Mouse (Mus musculus): ENCODE measurements at regions not wholly inside any gene's neighbourhood (a gene's known extent, or its start where the extent isn't known, plus 50 kb on each side); places are given as distances from the start of the nearest gene placed in this dataset.

DNA sequence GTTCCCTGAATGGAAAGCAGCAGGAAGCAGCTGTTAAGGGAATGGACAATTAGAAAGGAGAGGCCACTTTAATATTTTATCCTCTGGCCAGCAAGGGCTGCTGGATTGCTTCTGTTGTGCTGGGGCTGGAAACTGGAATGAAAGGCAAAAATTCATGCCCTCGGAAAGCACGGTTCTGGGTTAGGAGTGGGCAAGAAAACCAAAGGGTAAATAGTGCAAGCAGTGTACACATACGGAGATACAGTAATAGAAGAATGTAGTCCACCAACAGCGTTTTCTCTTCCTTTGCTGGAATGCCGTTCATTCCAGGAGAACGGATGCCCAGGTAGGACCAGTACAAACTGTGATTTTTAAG lies 50.8 kb upstream of the Zfr start:
- no peak for DNase-seq

DNA sequence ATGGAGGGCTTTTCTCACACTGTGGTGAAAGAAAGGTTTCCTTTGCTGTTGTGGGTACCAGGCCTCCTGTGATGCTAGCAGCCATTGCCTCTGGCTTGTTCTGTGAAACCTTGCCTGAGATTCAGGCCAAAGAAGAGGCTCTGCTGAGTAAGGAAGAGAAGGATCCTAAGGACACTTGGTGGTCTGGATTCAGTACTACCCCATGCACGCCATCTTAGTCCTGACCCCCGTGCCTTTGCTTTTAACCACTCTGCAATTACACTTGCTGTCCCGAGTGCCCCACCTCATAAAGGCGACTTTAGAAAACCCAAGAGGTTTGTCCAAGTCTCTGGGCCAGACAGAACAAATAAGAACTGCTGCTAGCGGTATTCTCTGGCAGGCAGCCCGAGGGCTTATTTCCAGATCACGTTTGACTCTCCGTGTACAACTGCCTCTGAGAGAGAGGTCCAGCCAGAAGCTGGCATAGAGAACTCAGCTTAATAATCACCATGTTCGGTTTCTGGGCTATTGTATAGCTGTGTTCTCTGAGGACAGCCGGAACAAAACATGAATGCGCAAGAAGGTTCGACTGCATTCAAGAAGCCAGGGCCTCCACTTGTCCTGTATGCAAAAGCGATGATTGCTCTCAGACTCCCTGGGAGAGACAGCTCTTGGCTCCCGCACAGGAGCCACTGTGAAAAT lies 51.3 kb upstream of the Zfr start:
- DNase-seq = peak; percentile 58

DNA sequence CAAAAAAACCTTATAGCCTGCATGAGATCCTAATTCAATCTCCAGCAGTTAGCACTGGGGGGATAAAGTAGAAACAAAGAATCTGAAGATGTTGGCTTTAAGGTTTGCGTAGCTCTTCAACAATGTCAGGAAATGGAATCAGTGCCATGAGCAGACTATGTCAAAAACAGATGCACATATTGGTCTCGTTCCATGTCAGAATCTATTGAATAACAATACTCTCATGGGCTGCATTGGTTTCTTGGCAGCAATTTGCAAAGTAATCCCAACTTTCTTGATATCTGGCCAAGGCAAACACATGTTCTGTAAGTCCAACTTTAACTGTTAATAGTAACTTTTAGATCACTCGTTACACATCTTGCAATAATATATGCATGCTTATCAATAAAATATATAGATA lies 58.1 kb upstream of the Sub1 start:
- DNase-seq = no peak

- no peak for DNase-seq
Observed at GRCm38 (mm10) chr15:12053610-12054009, 56.8 kb upstream of the Sub1 start.

DNA sequence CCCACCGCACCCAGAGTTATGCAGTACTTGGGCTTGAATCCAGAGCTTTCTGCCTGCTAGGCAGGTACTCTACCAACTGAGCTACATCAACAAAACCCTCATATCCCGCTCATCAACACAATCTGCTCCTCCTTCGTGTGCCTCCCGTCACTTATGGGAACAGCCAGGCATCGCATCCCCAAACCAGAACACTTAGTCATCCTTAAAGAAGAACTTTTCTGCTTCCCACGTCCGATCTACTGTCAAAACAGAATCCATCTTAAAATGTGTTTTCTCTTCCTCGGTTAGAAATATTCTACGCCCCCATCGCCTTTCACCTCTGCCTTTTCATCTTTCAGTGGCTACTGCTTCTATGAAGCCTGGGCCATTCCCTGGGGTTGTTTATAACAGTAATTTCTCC lies 52.2 kb upstream of the Sub1 start:
- peak; percentile 65 for DNase-seq

- no peak for DNase-seq
Observed at GRCm38 (mm10) chr15:12048214-12048507, 51.4 kb upstream of the Sub1 start.

DNA sequence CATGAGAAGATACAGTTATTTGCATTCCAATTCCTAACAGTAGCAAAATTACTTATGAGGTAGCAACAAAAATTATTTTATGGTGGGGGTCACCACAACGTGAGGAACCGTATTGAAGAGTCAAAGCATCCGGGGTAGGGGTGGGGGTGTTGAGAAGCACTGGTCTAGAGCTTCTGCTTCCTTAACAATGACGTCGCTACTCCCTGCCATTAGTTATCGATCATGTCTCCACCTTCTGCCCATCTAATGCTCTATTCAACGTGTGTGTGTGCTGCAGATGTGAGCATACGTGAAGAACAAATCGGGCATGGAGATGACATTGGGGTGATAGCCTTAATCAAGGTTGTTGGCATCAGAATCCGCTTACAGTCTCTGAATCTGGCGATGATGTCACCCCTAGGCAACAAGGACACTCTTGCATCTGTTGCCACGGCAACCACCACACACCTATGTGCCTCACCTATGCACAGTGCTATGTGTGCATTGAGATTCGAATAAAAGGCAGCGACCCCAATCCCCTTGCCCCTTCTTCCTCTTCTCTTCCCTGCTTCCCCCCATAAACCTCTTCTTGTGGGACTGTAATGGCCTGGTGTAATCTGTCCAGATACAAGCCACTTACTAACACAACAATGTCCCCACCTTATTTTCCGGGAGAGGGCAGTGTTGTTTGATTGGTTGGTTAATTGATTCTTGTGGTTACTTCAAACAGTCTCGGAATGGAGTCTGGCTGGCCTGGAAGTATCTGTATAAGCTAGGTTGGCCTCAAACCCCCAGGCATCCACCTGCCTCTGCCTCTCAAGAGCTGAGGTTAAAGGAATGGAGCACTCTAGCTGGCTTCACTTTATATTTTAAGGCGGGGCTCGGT lies 50.8 kb upstream of the Sub1 start:
- DNase-seq = no peak

Measured in right cerebral cortex, adult 18-20 months (tissue).